Mouse (Mus musculus): ENCODE data around the gene Camk2g. TPM values are rescaled to one million over a fixed set of nuclear protein-coding genes. Genes with fewer than 3 reads are reported as not detected.

Gene Camk2g
- total RNA-seq, 1 experiment, result 28.7 TPM

GRCm38 (mm10) chr14:20784708-20785107 is 9.2 kb downstream of the Camk2g start:
- Histone ChIP-seq H3K27ac (ENCODE audit: insufficient read depth, low read depth, low read length, poor library complexity, severe bottlenecking) (no peak overlapping the region), H3K9ac (ENCODE audit: insufficient read depth, low read depth, low read length, poor library complexity, severe bottlenecking) (no peak overlapping the region), H3K4me1 (ENCODE audit: control insufficient read depth in 2 of 2, insufficient read depth in 2 of 2, low read length in 2 of 2, poor library complexity in 1 of 2) (peaks cover 5 to 6% of the 10 kb centered on the region in 2 experiments; a peak in 3 of 4 replicates), H3K4me3 (ENCODE audit: insufficient read depth in 1 of 2, low read depth in 1 of 2, low read length in 2 of 2, poor library complexity in 1 of 2, severe bottlenecking in 1 of 2) (no peak overlapping the region), H3K36me3 (ENCODE audit: control insufficient read depth, insufficient read depth, low read length, poor library complexity, severe bottlenecking) (peaks cover 21% of the 10 kb centered on the region; the same call in 1 of the 2 replicates), H3K9me3 (ENCODE audit: control insufficient read depth, insufficient read depth, low read depth, low read length) (no peaks in the 10 kb centered on the region)
- in situ Hi-C loops (cut with MboI; ENCODE audit: low sequenced_read_pairs in 2 of 2, unreplicated experiment in 2 of 2), result no loop called here
- no peak for TF ChIP-seq MAFK (IDR thresholded peaks at IDR 0.05; ENCODE audit: insufficient read depth, low read depth, low read length)
- TF ChIP-seq CHD2 (IDR thresholded peaks at IDR 0.05; ENCODE audit: low read depth, low read length), result no peak
- no peak for TF ChIP-seq ZC3H11A (IDR thresholded peaks at IDR 0.05; ENCODE audit: borderline replicate concordance, low read depth, low read length)
- no peak for TF ChIP-seq ZNF384 (IDR thresholded peaks at IDR 0.05; ENCODE audit: low read depth, low read length)
- no peak for TF ChIP-seq HCFC1 (IDR thresholded peaks at IDR 0.05; ENCODE audit: borderline replicate concordance, insufficient read depth, low read length)
- no peak for DNase-seq (ENCODE audit: low read depth, low spot score)

DNA sequence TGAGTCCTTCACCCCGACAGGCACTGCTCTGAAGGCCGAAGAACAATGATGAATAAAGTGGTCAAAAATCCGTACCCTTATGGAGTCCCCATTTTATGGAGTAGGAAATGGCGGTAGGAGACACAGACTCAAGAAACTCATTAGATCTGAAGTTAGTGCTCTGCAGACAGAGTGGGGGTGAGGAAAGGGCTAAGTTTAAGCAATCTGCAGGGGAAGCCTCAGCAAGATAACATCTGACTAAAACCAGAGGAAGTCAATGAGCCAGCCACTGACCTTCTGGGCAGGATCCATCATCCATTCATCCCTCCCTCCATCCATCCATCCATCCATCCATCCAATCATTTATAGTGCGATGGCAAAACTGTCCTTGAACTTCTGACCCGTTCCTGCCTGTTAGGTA is 10.4 kb downstream of the Camk2g start:
- H3K4me1 ChIP-seq (ENCODE audit: control insufficient read depth in 2 of 2, insufficient read depth in 2 of 2, low read length in 2 of 2, poor library complexity in 1 of 2), result peaks cover 5 to 6% of the 10 kb centered on the region in 2 experiments; a peak in 3 of 4 replicates
- TF ChIP-seq CHD2 (IDR thresholded peaks at IDR 0.05; ENCODE audit: low read depth, low read length) (no peak), HCFC1 (IDR thresholded peaks at IDR 0.05; ENCODE audit: borderline replicate concordance, insufficient read depth, low read length) (no peak), MAFK (IDR thresholded peaks at IDR 0.05; ENCODE audit: insufficient read depth, low read depth, low read length) (no peak), ZNF384 (IDR thresholded peaks at IDR 0.05; ENCODE audit: low read depth, low read length) (no peak), ZC3H11A (IDR thresholded peaks at IDR 0.05; ENCODE audit: borderline replicate concordance, low read depth, low read length) (no peak)
- in situ Hi-C loops (cut with MboI; ENCODE audit: low sequenced_read_pairs in 2 of 2, unreplicated experiment in 2 of 2), result no loop called here
- no peak overlapping the region for H3K27ac ChIP-seq (ENCODE audit: insufficient read depth, low read depth, low read length, poor library complexity, severe bottlenecking)
- H3K4me3 ChIP-seq (ENCODE audit: insufficient read depth in 1 of 2, low read depth in 1 of 2, low read length in 2 of 2, poor library complexity in 1 of 2, severe bottlenecking in 1 of 2), result no peak overlapping the region
- DNase-seq (ENCODE audit: low read depth, low spot score), result no peak
- H3K9ac ChIP-seq (ENCODE audit: insufficient read depth, low read depth, low read length, poor library complexity, severe bottlenecking), result no peak overlapping the region
- no peaks in the 10 kb centered on the region for H3K9me3 ChIP-seq (ENCODE audit: control insufficient read depth, insufficient read depth, low read depth, low read length)
- H3K36me3 ChIP-seq (ENCODE audit: control insufficient read depth, insufficient read depth, low read length, poor library complexity, severe bottlenecking), result peaks cover 21% of the 10 kb centered on the region

GRCm38 (mm10) chr14:20782860-20783259 is 11.0 kb downstream of the Camk2g start:
- in situ Hi-C loops (cut with MboI; ENCODE audit: low sequenced_read_pairs in 2 of 2, unreplicated experiment in 2 of 2), result no loop called here
- DNase-seq (ENCODE audit: low read depth, low spot score), result no peak
- H3K36me3 ChIP-seq (ENCODE audit: control insufficient read depth, insufficient read depth, low read length, poor library complexity, severe bottlenecking), result peaks cover 24% of the 10 kb centered on the region
- H3K9ac ChIP-seq (ENCODE audit: insufficient read depth, low read depth, low read length, poor library complexity, severe bottlenecking), result no peak overlapping the region
- no peak overlapping the region for H3K27ac ChIP-seq (ENCODE audit: insufficient read depth, low read depth, low read length, poor library complexity, severe bottlenecking)
- H3K4me3 ChIP-seq (ENCODE audit: insufficient read depth in 1 of 2, low read depth in 1 of 2, low read length in 2 of 2, poor library complexity in 1 of 2, severe bottlenecking in 1 of 2), result no peak overlapping the region
- H3K4me1 ChIP-seq (ENCODE audit: control insufficient read depth in 2 of 2, insufficient read depth in 2 of 2, low read length in 2 of 2, poor library complexity in 1 of 2), result peaks cover 5 to 6% of the 10 kb centered on the region in 2 experiments; a peak in 3 of 4 replicates
- no peak for TF ChIP-seq MAFK (IDR thresholded peaks at IDR 0.05; ENCODE audit: insufficient read depth, low read depth, low read length)
- no peak for TF ChIP-seq ZNF384 (IDR thresholded peaks at IDR 0.05; ENCODE audit: low read depth, low read length)
- no peak for TF ChIP-seq ZC3H11A (IDR thresholded peaks at IDR 0.05; ENCODE audit: borderline replicate concordance, low read depth, low read length)
- no peak for TF ChIP-seq HCFC1 (IDR thresholded peaks at IDR 0.05; ENCODE audit: borderline replicate concordance, insufficient read depth, low read length)
- TF ChIP-seq CHD2 (IDR thresholded peaks at IDR 0.05; ENCODE audit: low read depth, low read length), result no peak
- H3K9me3 ChIP-seq (ENCODE audit: control insufficient read depth, insufficient read depth, low read depth, low read length), result no peaks in the 10 kb centered on the region

- peaks cover 0 to 5% of the 10 kb centered on the region in 2 experiments; a peak in 2 of 4 replicates for H3K4me1 ChIP-seq (ENCODE audit: control insufficient read depth in 2 of 2, insufficient read depth in 2 of 2, low read length in 2 of 2, poor library complexity in 1 of 2)
- no peak overlapping the region for H3K27ac ChIP-seq (ENCODE audit: insufficient read depth, low read depth, low read length, poor library complexity, severe bottlenecking)
- TF ChIP-seq ZC3H11A (IDR thresholded peaks at IDR 0.05; ENCODE audit: borderline replicate concordance, low read depth, low read length) (no peak), HCFC1 (IDR thresholded peaks at IDR 0.05; ENCODE audit: borderline replicate concordance, insufficient read depth, low read length) (no peak), MAFK (IDR thresholded peaks at IDR 0.05; ENCODE audit: insufficient read depth, low read depth, low read length) (no peak)
- H3K9me3 ChIP-seq (ENCODE audit: control insufficient read depth, insufficient read depth, low read depth, low read length), result no peaks in the 10 kb centered on the region
- DNase-seq (ENCODE audit: low read depth, low spot score), result no peak
- in situ Hi-C loops (cut with MboI; ENCODE audit: low sequenced_read_pairs in 2 of 2, unreplicated experiment in 2 of 2), result no loop called here
- peaks cover 24% of the 10 kb centered on the region for H3K36me3 ChIP-seq (ENCODE audit: control insufficient read depth, insufficient read depth, low read length, poor library complexity, severe bottlenecking)
- H3K4me3 ChIP-seq (ENCODE audit: insufficient read depth in 1 of 2, low read depth in 1 of 2, low read length in 2 of 2, poor library complexity in 1 of 2, severe bottlenecking in 1 of 2), result no peak overlapping the region
- H3K9ac ChIP-seq (ENCODE audit: insufficient read depth, low read depth, low read length, poor library complexity, severe bottlenecking), result no peak overlapping the region
Observed at GRCm38 (mm10) chr14:20780217-20780616, 13.7 kb downstream of the Camk2g start.

DNA sequence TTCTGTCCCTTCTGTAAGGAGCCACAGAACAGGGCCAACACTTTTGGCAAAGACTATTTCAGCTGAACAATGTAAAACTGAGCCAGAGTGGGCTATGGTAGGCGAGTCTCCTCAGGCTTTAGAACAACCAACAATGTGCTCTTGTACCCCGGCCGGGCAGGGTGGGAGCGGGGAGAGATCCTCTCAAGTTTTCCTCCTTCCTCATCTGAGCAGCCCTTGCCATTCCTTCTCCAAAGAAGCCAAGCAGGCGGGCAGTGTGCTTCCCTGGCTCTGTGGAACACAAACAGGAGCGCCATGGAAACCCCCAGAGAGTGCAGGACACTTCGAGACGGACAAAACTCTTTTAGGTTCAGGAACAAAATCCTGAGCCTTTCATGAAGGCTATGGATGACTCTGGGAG is 15.4 kb downstream of the Camk2g start:
- peaks cover 17% of the 10 kb centered on the region for H3K36me3 ChIP-seq (ENCODE audit: control insufficient read depth, insufficient read depth, low read length, poor library complexity, severe bottlenecking)

More for the DNA sequence above, 15.4 kb downstream of the Camk2g start:
- H3K4me1 ChIP-seq (ENCODE audit: control insufficient read depth in 2 of 2, insufficient read depth in 2 of 2, low read length in 2 of 2, poor library complexity in 1 of 2), result peaks cover 0 to 8% of the 10 kb centered on the region in 2 experiments; a peak in 2 of 4 replicates
- TF ChIP-seq ZC3H11A (IDR thresholded peaks at IDR 0.05; ENCODE audit: borderline replicate concordance, low read depth, low read length) (no peak), CHD2 (IDR thresholded peaks at IDR 0.05; ENCODE audit: low read depth, low read length) (no peak), HCFC1 (IDR thresholded peaks at IDR 0.05; ENCODE audit: borderline replicate concordance, insufficient read depth, low read length) (no peak), ZNF384 (IDR thresholded peaks at IDR 0.05; ENCODE audit: low read depth, low read length) (no peak), MAFK (IDR thresholded peaks at IDR 0.05; ENCODE audit: insufficient read depth, low read depth, low read length) (no peak)
- H3K9me3 ChIP-seq (ENCODE audit: control insufficient read depth, insufficient read depth, low read depth, low read length), result no peaks in the 10 kb centered on the region
- H3K9ac ChIP-seq (ENCODE audit: insufficient read depth, low read depth, low read length, poor library complexity, severe bottlenecking), result no peak overlapping the region
- DNase-seq (ENCODE audit: low read depth, low spot score), result no peak
- H3K4me3 ChIP-seq (ENCODE audit: insufficient read depth in 1 of 2, low read depth in 1 of 2, low read length in 2 of 2, poor library complexity in 1 of 2, severe bottlenecking in 1 of 2), result no peak overlapping the region
- in situ Hi-C loops (cut with MboI; ENCODE audit: low sequenced_read_pairs in 2 of 2, unreplicated experiment in 2 of 2), result no loop called here
- no peak overlapping the region for H3K27ac ChIP-seq (ENCODE audit: insufficient read depth, low read depth, low read length, poor library complexity, severe bottlenecking)
